Mouse (Mus musculus) layer of hippocampus, adult 11-12 months (tissue): ENCODE results near the gene Prkca.

ENCODE experiments used
- DNase-seq: peaks from one replicate; pipeline ENCODE4 v3.0.0; 2022; ENCODE audit warnings: low spot score

Prkca gene

DNA sequence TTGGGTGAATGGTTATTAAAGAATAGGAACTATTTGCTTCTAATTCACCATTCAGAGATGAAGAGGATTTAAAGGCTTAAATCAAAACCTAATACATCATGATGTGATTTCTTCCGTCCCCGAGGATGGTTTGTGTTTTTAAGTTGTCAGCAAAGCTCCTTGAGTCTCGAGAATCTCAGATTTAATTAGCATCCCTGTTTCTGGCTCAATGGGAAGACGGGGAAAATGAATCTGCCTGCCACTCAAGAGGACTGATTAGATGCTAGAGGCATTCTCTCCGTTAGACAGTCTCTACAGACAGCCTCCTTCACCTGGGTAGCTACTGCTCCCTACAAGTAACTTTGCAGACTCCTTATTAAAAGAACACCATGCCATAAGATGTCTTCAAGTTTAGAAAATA lies 396.9 kb downstream of the Prkca start:
- DNase-seq, result no peak

- no peak for DNase-seq
Observed at GRCm38 (mm10) chr11:107936929-107937328, 406.8 kb downstream of the Prkca start.

GRCm38 (mm10) chr11:107931721-107932120 lies 412.0 kb downstream of the Prkca start:
- no peak for DNase-seq

DNA sequence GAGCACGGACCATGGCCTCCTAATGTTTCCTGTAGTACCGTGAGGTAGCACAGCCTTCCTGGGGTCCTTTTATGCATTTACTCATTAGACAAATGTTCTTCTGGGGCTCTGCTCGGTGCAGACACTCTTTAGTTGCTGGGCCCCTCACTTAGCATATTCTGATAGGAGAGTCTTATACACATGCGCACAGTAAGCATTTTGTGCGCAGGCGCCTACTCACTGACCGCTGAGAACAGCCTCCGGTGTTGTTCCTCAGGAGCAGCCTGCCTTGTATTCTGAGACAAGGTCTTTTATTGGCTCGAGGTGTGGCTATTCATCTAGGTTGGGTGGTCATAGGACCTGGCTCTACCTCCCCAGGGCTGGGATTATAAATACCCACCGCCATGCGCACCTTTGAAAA lies 412.4 kb downstream of the Prkca start:
- DNase-seq, result no peak

DNA sequence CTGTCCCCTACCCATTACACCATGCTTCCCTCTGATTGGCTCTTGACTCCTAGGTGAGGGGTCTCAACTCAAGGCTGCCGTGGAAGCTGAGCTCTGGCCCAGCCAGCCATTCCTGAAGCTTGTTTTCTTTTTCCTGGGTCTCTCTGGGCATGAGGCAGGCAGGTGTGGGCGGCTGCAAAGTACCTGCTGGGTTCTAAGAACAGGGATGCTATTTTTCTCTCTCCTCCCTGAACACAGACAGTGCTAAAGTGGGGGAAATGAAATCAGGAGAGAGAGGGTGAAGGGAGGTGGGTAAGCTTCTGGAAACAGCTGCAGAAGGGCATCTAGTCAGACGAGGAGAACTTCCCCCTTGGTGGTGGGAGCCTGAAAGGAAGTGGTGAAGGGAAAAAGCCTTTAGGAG lies 414.0 kb downstream of the Prkca start:
- no peak for DNase-seq

- peak; percentile 46 for DNase-seq
Observed at GRCm38 (mm10) chr11:107919852-107920508, 423.7 kb downstream of the Prkca start.

GRCm38 (mm10) chr11:107917721-107918235 lies 425.9 kb downstream of the Prkca start:
- DNase-seq, result peak; percentile 29

DNA sequence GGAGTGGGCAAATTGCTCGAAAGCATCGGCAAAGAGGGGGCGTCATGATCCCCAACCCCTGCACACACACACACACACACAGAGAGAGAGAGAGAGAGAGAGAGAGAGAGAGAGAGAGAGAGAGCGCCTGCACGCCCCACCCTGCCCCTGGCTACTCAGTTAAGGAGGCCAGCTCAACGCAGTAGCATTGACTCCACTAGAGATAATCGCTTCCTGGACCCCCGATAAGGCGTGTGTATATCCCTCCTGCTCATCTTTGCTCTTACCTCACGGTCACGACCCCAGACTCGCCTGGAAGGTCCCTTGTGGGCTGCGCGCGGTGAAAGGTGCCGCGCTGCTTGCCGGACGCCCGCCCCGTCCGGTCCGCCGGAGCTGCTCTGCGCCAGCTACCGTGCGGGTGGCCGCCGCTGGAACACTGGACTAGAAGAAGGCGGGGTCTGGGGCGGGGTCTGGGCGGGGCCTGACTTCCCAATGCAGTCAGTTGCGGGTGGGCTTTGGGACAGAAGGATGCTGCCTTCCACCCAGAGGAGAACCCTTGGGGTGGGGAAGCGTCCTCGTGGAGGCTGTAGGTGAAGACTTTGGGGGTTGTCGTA lies 429.0 kb downstream of the Prkca start, which contains the start of gene Cacng5:
Gene Cacng5, minus strand, starts transcription at position 422 of the 593 bp plus-strand sequence.
- DNase-seq, result no peak

- peak; percentile 30 for DNase-seq
Observed at GRCm38 (mm10) chr11:107913317-107913716, 430.4 kb downstream of the Prkca start.

DNA sequence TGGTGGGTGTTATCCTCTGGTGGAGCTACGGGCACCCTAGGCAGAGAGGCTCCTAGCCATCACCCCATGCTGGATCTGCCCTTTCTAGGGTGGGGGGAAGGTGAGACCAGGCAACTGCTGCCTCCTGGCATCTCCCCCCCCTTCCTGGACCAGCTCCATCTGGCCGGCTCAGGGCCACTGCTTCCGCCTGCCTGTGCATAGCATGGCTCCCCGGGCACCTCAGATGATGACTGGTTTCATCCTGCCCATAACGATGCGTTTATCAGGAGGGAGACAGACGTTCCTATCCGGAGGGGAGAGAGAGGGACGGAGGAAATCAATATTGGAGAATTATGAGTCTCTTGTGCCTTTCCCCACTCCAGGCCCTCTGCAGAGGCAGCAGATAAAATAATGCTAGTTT lies 438.4 kb downstream of the Prkca start:
- DNase-seq, result no peak

DNA sequence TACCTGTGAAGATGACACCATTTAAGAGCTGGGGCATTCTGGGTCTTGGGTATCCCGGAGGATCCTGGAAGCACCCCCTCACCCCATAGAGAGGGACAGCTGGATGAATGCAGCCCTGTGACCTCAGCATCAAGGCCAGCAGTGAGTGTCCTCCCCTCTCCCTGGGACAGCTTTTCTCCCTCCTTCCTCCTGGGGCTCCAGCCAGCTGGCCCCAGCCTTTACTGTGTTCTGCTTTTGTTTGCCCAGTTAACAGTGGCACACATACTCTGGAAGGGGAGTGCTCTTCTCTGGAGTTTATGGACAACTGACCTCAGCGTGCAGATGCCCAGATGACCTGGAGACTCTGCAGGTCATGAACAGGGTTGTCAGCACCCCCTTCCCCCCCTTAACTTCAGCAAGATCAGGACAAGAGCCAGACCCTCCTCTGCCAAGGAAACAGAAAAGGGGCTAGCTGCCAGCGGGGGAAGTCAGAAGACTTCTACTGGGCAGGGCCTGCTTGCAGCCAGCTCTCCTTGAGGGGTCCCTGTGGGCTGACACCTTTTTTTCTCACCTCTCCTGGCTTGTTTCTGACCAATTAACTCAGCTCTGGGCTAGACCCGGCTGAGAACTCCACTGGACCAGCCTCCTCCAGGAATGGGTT lies 439.6 kb downstream of the Prkca start:
- DNase-seq, result no peak

GRCm38 (mm10) chr11:107900470-107900869 lies 443.3 kb downstream of the Prkca start:
- DNase-seq, result no peak

GRCm38 (mm10) chr11:107898698-107899097 lies 445.0 kb downstream of the Prkca start:
- DNase-seq, result no peak

GRCm38 (mm10) chr11:107895635-107896034 lies 448.1 kb downstream of the Prkca start:
- DNase-seq, result no peak

DNA sequence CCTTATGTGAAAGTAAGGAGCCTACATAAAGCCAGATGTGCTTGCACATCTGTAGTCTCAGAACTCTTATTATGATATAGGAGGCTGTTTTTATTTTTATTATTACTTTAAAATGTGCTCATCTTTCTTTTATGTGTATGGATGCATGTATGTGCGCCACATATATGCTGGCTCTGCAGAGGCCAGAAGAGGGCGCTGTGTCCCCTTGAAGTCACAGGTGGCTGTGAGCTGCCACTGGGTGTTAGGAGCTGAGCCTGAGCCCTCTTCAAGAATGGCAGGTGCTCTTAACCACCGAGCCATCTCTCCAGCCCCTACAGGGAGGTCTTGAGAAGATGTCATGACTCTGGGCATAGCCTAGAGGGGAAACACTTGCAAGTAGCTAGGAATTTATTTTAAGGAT lies 452.4 kb downstream of the Prkca start:
- DNase-seq, result no peak

GRCm38 (mm10) chr11:107887342-107887741 lies 456.4 kb downstream of the Prkca start:
- DNase-seq, result no peak
